Mouse (Mus musculus): ENCODE data around the gene Pank2.

GRCm38 (mm10) chr2:131276722-131277121, 14.4 kb downstream of the Pank2 start:
- TF ChIP-seq CTCF (IDR thresholded peaks at IDR 0.05; ENCODE audit: low read depth) (no peak), EP300 (optimal IDR thresholded peaks at IDR 0.05) (no peak)

All from stomach, postnatal 0 days (tissue).